Mouse (Mus musculus) 3134 (cell line): ENCODE measurements around the gene Commd1.

Source experiments
- DNase-seq: peaks from one replicate; pipeline ENCODE4 v3.0.0-alpha.2; 2011; ENCODE audit warnings: low spot score; ENCODE audit not compliant: insufficient read length; ENCODE audit errors: extremely low read depth

The Commd1 gene

GRCm38 (mm10) chr11:22990393-22991126 lies 8.4 kb upstream of the Commd1 start, which contains the start of gene Cct4:
TSS of gene Cct4 (plus strand) at chr11:22990519.
- DNase-seq: peak; percentile 99

GRCm38 (mm10) chr11:22989786-22990185 lies 7.6 kb upstream of the Commd1 start:
- no peak for DNase-seq

- peak; percentile 32 for DNase-seq
Observed at GRCm38 (mm10) chr11:22987357-22987756, 5.2 kb upstream of the Commd1 start.

- DNase-seq: no peak
Observed at GRCm38 (mm10) chr11:22985510-22985909, 3.3 kb upstream of the Commd1 start.

- DNase-seq: no peak
Observed at GRCm38 (mm10) chr11:22982846-22983245, 664 bp upstream of the Commd1 start.

GRCm38 (mm10) chr11:22981543-22981950 lies 635 bp downstream of the Commd1 start:
- DNase-seq: no peak

GRCm38 (mm10) chr11:22981041-22981440 lies 1.1 kb downstream of the Commd1 start:
- no peak for DNase-seq

- DNase-seq: no peak
Observed at GRCm38 (mm10) chr11:22979221-22979620, 3.0 kb downstream of the Commd1 start.

- DNase-seq: no peak
Observed at GRCm38 (mm10) chr11:22978711-22979110, 3.5 kb downstream of the Commd1 start.

- DNase-seq: no peak
Observed at GRCm38 (mm10) chr11:22978215-22978614, 4.0 kb downstream of the Commd1 start.

- DNase-seq: peak; percentile 47
Observed at GRCm38 (mm10) chr11:22973599-22973998, 8.6 kb downstream of the Commd1 start.

- DNase-seq: peak; percentile 73
Observed at GRCm38 (mm10) chr11:22972746-22973526, 9.2 kb downstream of the Commd1 start.

GRCm38 (mm10) chr11:22971835-22972709 lies 10.1 kb downstream of the Commd1 start, which contains the start of gene Zrsr1:
TSS of gene Zrsr1 (plus strand) at chr11:22972005.
- DNase-seq: peak; percentile 59

GRCm38 (mm10) chr11:22970546-22970945 lies 11.6 kb downstream of the Commd1 start:
- DNase-seq: no peak

GRCm38 (mm10) chr11:22969486-22969885 lies 12.7 kb downstream of the Commd1 start:
- DNase-seq: no peak

GRCm38 (mm10) chr11:22965503-22965902 lies 16.7 kb downstream of the Commd1 start:
- peak; percentile 75 for DNase-seq

GRCm38 (mm10) chr11:22964401-22964800 lies 17.8 kb downstream of the Commd1 start:
- no peak for DNase-seq

GRCm38 (mm10) chr11:22962101-22962500 lies 20.1 kb downstream of the Commd1 start:
- DNase-seq: no peak

GRCm38 (mm10) chr11:22957791-22958374 lies 24.3 kb downstream of the Commd1 start:
- DNase-seq: no peak

- DNase-seq: peak; percentile 69
Observed at GRCm38 (mm10) chr11:22956830-22957229, 25.4 kb downstream of the Commd1 start.
